Mouse (Mus musculus): ENCODE data around the gene Gm8334. TPM values are rescaled to one million over a fixed set of nuclear protein-coding genes. Genes with fewer than 3 reads are reported as not detected.
"Not testable (repeated sequence)": the region's sequence is repeated elsewhere in the genome, so short reads cannot be mapped to it uniquely, and the experiment has no call there.

Gm8334 gene
- total RNA-seq (2021) = not detected
- long read RNA-seq, experiment 1 = 0 reads
- long read RNA-seq, experiment 2 = 0 reads

- not testable (repeated sequence) for DNase-seq
Observed at GRCm38 (mm10) chrX:148615053-148615452, at the start of gene Gm8334. Gene Gm8334 (minus strand): TSS chrX:148615153.

- not testable (repeated sequence) for DNase-seq
Observed at GRCm38 (mm10) chrX:148663298-148663697, 48.3 kb upstream of the Gm8334 start, which contains the start of gene Gm15127. Gene Gm15127 (plus strand): TSS chrX:148663598.

Other genes starting within 250 kb of the Gm8334 start
- gene Gm15114, start 126.2 kb downstream of the Gm8334 start, total RNA-seq (2021) = not detected
- gene Gm15127, start 48.4 kb upstream of the Gm8334 start, total RNA-seq (2021) = not detected
- not detected for gene Luzp4, start 242.5 kb upstream of the Gm8334 start, total RNA-seq (2021)

All from adrenal gland, postnatal 10 days (tissue).